Mouse (Mus musculus) midbrain, embryonic 11.5 days (tissue): ENCODE data around the gene Kif26b. TPM values are rescaled to one million over a fixed set of nuclear protein-coding genes. Genes with fewer than 3 reads are reported as not detected.
A peak's percentile ranks its signal among the peaks of the same experiment; 100 is the strongest.

ENCODE experiments used
- ATAC-seq: fragments of 200-750 bp; cut with Nextera tagmentation; 2 replicates; pipeline ENCODE4 v1.8.0; 2017; ENCODE audit warnings: moderate TSS enrichment, moderate library complexity; ENCODE audit not compliant: low FRiP score
- DNase-seq: peaks from one replicate; pipeline ENCODE4 v3.0.0; 2015; ENCODE audit warnings: low spot score; ENCODE audit errors: missing footprints
- H3K27ac ChIP-seq: fragments of 300-500 bp; sonication (generic); 2 replicates; pipeline ENCODE4 v1.5.1; 2014; ENCODE audit warnings: low read depth, low read length
- H3K27me3 ChIP-seq: fragments of 300-500 bp; sonication (generic); 2 replicates; pipeline ENCODE4 v1.6.1; 2014; ENCODE audit warnings: mild to moderate bottlenecking, low read length, moderate library complexity, mixed read lengths; ENCODE audit not compliant: control insufficient read depth, insufficient read depth
- H3K36me3 ChIP-seq: fragments of 300-500 bp; sonication (generic); 2 replicates; pipeline ENCODE4 v1.6.1; 2014; ENCODE audit warnings: mild to moderate bottlenecking, low read length, moderate library complexity, mixed read lengths; ENCODE audit not compliant: control insufficient read depth, insufficient read depth
- H3K4me1 ChIP-seq: fragments of 300-500 bp; sonication (generic); 2 replicates; pipeline ENCODE4 v1.6.1; 2014; ENCODE audit warnings: low read length; ENCODE audit not compliant: control insufficient read depth, insufficient read depth
- H3K4me2 ChIP-seq: fragments of 300-500 bp; sonication (generic); 2 replicates; pipeline ENCODE4 v1.6.1; 2014; ENCODE audit warnings: mild to moderate bottlenecking, moderate library complexity
- H3K4me3 ChIP-seq: fragments of 300-500 bp; sonication (generic); 2 replicates; pipeline ENCODE4 v1.5.1; 2014; ENCODE audit warnings: low read depth, low read length
- H3K9ac ChIP-seq: fragments of 300-500 bp; sonication (generic); 2 replicates; pipeline ENCODE4 v1.6.1; 2014; ENCODE audit warnings: low read length
- H3K9me3 ChIP-seq: fragments of 300-500 bp; sonication (generic); 2 replicates; pipeline ENCODE4 v1.6.1; 2016; ENCODE audit warnings: low read length; ENCODE audit not compliant: control insufficient read depth
- WGBS: fragments of 180-500 bp; shearing (Covaris S2); extraction: QIAGEN DNeasy Blood & Tissue Kit; methylation state at CpG from one replicate; pipeline ENCODE4 v1.1.7; 2014; 5-methylcytosine and 5-hydroxymethylcytosine counted together
- polyA plus RNA-seq: library from polyadenylated mRNA; unstranded; fragments of >200 nt; fragmentation: Nextera tagmentation; extraction: Ambion mirVana; gene quantifications from 2 replicates; pipeline ENCODE4 v1.2.1, GENCODE M21; 2014

Gene Kif26b
- polyA plus RNA-seq, 1 experiment from 2014 or later: 3.3 TPM

DNA sequence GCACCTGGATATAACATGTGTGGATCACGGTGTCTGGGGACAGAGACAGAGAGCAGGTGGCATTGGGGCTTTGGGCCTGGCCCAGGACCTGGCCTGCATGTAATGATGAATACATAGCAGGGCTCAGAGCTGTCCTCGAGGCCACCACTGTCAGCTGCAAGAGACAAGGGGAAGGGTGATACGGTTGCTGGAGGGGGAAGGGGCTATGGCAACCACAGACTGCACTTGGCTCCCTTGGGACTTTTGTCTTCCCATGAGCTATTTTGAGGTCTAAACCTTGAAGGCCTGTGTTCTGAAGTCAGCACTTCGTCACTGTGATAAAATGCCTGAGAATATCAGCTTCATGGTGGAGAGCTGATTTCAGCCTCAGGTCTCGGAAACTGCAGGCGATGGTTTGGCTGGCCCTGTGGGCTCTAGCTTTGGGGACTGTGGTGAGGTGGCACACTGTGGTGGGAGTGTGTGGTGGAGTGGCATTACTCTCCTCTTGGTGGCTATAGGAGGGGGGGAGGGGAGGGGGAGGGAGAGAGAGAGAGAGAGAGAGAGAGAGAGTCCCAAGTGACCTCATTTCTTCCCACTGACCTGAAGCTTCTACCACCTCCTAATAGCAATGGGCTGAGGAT lies 23.5 kb downstream of the Kif26b start:
- H3K4me3 ChIP-seq: no peak overlapping the region

DNA sequence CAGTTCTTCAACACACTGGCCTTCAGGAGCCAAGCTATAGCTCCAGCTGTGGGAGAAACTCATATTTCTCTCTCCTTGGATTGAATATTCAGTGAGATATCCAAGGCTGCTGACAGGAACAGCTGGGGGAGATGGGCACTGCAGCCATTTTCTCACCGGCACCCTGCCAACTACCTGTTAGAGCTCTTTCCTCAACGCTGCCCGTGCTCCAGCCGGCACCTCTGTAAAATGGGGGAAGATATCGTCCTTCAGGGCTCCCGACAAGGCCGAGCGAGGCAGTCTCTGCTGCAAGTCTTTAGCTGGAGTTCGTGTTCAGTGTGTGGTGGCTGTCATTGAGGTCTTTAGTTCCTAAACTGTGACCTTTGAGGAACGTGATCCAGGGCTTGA lies 24.0 kb downstream of the Kif26b start:
- H3K27me3 ChIP-seq: no peaks in the 10 kb centered on the region
- peaks cover 9% of the 10 kb centered on the region for H3K4me1 ChIP-seq
- H3K27ac ChIP-seq: no peak overlapping the region; the same call in 1 of the 2 replicates
- ATAC-seq: no peak
- H3K36me3 ChIP-seq: no peaks in the 10 kb centered on the region
- no peaks in the 10 kb centered on the region for H3K9me3 ChIP-seq
- no peak overlapping the region for H3K9ac ChIP-seq
- H3K4me2 ChIP-seq: no peak overlapping the region
- H3K4me3 ChIP-seq: no peak overlapping the region
- 63% methylated on average over 10 of the region's 10 CpGs for WGBS
- no peak for DNase-seq

More for the DNA sequence above, 23.5 kb downstream of the Kif26b start:
- Histone ChIP-seq H3K4me2 (no peak overlapping the region), H3K4me1 (peaks cover 9% of the 10 kb centered on the region), H3K9me3 (no peaks in the 10 kb centered on the region), H3K36me3 (no peaks in the 10 kb centered on the region), H3K9ac (no peak overlapping the region), H3K27me3 (no peaks in the 10 kb centered on the region), H3K27ac (no peak overlapping the region)
- ATAC-seq: no peak
- 87% methylated on average over 6 of the region's 6 CpGs for WGBS
- no peak for DNase-seq

DNA sequence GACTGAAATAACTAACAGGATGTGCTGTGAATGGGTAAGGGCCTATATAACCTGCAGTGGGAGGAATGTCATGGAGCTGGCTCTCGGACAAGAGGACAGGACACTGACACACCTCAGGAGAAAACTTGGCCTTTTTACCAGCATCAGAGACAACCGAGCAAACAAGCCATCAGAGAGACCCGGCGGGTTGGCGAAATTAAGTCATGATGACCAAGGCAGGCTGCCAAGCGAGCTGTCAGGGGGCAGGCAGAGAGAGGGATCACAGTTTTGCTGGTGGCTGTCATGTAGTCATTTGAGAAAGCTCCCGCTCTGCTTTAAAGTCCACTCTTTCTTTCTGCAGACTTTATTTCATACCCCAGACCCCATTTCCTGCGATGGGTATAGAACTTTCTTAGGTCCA lies 27.3 kb downstream of the Kif26b start:
- DNase-seq (no peak), ATAC-seq (no peak)
- H3K9me3 ChIP-seq: no peaks in the 10 kb centered on the region; the same call in 1 of the 2 replicates
- H3K27ac ChIP-seq: no peak overlapping the region
- WGBS: 91% methylated on average over 8 of the region's 8 CpGs
- peaks cover 9% of the 10 kb centered on the region for H3K4me1 ChIP-seq
- H3K9ac ChIP-seq: no peak overlapping the region
- H3K27me3 ChIP-seq: no peaks in the 10 kb centered on the region
- H3K4me3 ChIP-seq: no peak overlapping the region
- no peak overlapping the region for H3K4me2 ChIP-seq
- no peaks in the 10 kb centered on the region for H3K36me3 ChIP-seq

DNA sequence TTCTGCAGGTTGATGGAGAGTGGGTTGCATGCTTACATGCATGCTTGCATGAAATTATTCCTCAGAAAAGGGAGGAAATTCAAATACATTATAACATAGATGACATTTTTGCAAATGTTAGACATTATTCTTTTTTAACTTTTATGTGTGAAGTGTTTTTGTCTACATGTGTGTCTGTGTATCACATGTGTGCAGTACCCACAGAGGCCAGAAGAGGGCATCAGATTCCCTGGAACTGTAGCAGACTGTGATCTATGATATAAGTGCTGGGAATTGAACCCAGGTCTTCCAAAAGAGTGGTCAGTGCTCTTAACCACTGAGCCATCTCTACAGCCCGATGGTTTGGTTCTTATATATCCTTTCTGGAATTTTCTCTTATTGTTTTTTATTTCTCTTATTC lies 31.1 kb downstream of the Kif26b start:
- ATAC-seq (no peak), DNase-seq (no peak)
- H3K36me3 ChIP-seq: no peaks in the 10 kb centered on the region
- H3K9ac ChIP-seq: no peak overlapping the region
- no peaks in the 10 kb centered on the region; the same call in 1 of the 2 replicates for H3K9me3 ChIP-seq
- H3K27ac ChIP-seq: no peak overlapping the region
- H3K4me2 ChIP-seq: no peak overlapping the region
- H3K4me1 ChIP-seq: no peaks in the 10 kb centered on the region
- WGBS: 97% methylated on average over 1 of the region's 1 CpGs
- H3K4me3 ChIP-seq: no peak overlapping the region
- no peaks in the 10 kb centered on the region for H3K27me3 ChIP-seq

DNA sequence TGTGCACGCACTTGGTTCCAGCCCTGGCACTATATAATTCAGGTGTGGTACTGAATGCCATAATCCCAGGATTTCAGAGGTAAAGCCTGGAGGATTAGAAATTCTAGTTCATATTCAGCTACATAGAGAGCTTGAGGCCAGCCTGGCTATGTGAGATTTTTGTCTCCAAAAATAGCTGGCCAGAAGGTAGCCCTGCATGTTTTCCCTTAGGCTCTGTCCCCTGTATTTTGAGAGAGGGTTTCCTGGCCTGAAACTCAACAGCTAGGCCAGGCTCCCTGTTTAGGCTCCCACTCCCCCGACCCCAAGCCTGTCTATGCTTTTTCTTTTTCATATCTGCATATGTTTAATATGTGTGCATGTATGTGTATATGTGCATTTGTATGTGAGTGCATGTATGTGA lies 34.9 kb downstream of the Kif26b start:
- Histone ChIP-seq H3K27ac (no peak overlapping the region), H3K4me2 (no peak overlapping the region), H3K27me3 (no peaks in the 10 kb centered on the region), H3K4me3 (no peak overlapping the region), H3K9ac (no peak overlapping the region), H3K4me1 (no peaks in the 10 kb centered on the region), H3K9me3 (no peaks in the 10 kb centered on the region; the same call in 1 of the 2 replicates), H3K36me3 (no peaks in the 10 kb centered on the region)
- DNase-seq (no peak), ATAC-seq (no peak)
- WGBS: 85% methylated on average over 2 of the region's 2 CpGs

DNA sequence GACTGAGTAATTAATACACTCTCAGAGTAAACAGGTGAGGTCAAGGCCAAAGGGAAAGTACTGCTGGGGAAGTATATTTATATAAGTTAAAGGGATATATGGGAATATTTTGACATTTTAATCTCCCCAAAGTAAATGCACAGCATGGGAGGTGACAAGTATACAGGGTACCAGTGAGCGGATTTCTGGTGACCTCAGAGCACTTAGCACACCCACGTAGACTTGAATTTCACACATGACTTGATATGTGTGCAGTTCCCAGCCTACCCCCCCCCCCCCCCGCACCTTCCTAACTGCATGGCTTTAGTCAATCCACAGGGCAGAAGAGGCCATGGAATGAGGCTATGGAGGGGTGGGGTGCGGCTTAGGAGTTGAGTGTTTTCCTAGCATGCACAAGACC lies 35.9 kb downstream of the Kif26b start:
- Histone ChIP-seq H3K4me2 (no peak overlapping the region), H3K9me3 (no peaks in the 10 kb centered on the region; the same call in 1 of the 2 replicates), H3K9ac (no peak overlapping the region), H3K27me3 (no peaks in the 10 kb centered on the region), H3K27ac (no peak overlapping the region), H3K4me3 (no peak overlapping the region), H3K4me1 (no peaks in the 10 kb centered on the region), H3K36me3 (no peaks in the 10 kb centered on the region)
- WGBS: 69% methylated on average over 4 of the region's 4 CpGs
- DNase-seq (no peak), ATAC-seq (no peak)

DNA sequence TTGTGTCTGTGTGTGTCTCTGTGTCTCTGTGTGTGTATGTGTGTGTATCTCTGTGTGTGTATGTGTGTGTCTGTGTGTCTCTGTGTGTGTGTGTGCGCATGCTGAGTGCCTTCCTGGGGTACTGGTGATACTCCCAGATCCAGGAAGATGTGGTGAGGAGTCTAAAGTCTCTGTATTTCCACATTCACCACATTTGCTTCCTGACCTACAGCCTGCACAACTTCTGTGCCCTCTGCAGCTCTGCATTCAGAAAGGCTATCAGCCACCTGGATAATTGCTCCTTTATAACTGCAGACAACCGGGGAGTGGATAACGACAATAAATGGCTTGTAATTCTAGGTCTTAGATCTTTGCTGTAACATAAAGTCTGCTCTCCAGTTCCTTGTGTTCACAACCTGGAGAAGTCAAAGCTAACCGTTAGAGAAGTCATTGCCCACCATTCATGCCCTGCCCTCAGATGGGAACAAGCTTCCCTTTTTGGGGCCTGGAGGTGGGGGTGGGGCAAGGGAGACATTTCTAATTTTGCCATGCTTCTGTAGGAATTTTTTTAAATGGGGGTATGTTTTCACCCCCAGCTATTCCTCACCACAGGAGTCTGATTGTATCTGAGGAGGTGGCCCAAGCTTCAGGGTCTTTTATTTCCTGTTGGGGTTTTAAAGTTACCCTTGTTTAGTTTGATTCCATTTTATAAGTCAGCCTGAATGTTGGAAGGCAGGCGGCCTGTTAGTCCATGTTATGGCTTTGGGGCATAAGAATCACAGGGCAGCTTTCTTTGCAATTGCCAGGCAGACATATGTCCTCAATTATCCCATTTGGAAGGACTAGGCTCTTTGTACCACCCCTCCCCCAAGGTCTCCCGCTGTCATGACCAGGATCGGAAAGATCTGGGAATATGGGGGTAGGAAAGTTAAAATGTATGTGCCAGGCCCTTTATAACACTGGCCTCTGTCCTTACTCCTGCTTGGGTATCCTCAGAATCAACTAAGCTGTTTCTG lies 39.9 kb downstream of the Kif26b start:
- Histone ChIP-seq H3K4me1 (no peaks in the 10 kb centered on the region), H3K27me3 (no peaks in the 10 kb centered on the region), H3K4me2 (no peak overlapping the region), H3K9me3 (no peaks in the 10 kb centered on the region), H3K4me3 (no peak overlapping the region), H3K27ac (no peak overlapping the region), H3K9ac (no peak overlapping the region), H3K36me3 (no peaks in the 10 kb centered on the region)
- WGBS: 78% methylated on average over 7 of the region's 7 CpGs
- DNase-seq: no peak
- no peak for ATAC-seq

DNA sequence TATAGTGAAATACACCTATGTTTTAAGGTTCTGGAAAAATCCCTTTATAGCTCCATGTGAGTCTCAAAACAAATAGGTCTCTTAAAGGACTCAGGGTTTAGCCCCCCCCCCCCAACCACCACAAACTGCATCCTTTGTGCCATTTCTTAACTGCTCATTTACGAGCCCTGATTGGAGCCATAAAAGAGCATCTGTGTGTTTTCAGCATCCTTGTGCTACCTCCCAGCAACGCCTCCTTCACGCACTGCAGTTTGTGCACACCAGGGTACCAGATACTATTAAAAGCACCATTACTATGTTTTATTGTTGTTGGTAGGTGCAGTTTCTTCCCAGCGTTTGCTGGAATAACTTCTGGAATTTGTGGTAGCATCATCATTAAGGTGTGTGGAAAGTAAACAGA lies 42.1 kb downstream of the Kif26b start:
- peaks cover 3% of the 10 kb centered on the region; the same call in 1 of the 2 replicates for H3K9me3 ChIP-seq
- no peak overlapping the region for H3K9ac ChIP-seq
- no peak overlapping the region for H3K4me3 ChIP-seq
- H3K4me1 ChIP-seq: no peaks in the 10 kb centered on the region
- no peak overlapping the region for H3K27ac ChIP-seq
- no peaks in the 10 kb centered on the region for H3K36me3 ChIP-seq
- no peak overlapping the region for H3K4me2 ChIP-seq
- WGBS: 77% methylated on average over 4 of the region's 4 CpGs
- H3K27me3 ChIP-seq: no peaks in the 10 kb centered on the region
- no peak for ATAC-seq
- DNase-seq: no peak

DNA sequence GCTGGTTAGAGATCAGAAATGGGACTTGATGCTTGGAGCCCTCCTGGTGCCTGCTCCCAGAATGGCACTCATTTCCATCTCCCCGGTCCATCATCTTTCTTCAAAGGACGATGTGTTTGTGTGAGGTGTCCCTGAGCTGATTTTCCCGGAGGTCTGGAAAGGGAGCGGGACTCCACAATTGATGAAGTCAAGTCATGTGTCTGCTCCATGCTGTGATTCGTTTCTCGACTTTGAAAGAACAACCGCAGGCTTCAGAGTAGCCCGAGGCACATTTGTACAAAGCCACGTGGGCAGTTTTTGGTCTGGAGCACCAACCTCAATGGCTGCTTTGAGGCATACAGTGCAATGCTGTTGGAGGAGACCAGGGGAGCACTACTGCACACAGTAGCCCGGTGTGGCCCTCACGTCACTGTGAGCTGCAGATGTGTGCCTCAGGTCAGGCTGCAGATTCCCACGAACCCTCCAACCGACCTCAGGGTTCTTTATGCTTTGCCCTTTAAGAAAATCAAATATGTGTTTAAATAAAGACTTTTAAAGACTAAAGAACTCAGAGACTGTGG lies 43.0 kb downstream of the Kif26b start:
- peaks cover 3% of the 10 kb centered on the region; the same call in 1 of the 2 replicates for H3K9me3 ChIP-seq
- H3K27me3 ChIP-seq: no peaks in the 10 kb centered on the region
- no peak overlapping the region for H3K4me2 ChIP-seq
- no peak overlapping the region for H3K9ac ChIP-seq
- 43% methylated on average over 13 of the region's 13 CpGs for WGBS
- no peak overlapping the region for H3K4me3 ChIP-seq
- ATAC-seq: no peak
- no peaks in the 10 kb centered on the region for H3K4me1 ChIP-seq
- H3K27ac ChIP-seq: no peak overlapping the region
- H3K36me3 ChIP-seq: no peaks in the 10 kb centered on the region
- DNase-seq: peak; percentile 86
